ENCODE assay signal across 9 mouse cellular contexts in genomic region chr10:116771215-116771935, GRCm38 (mm10).
DNase-seq lines count a peak whose midpoint lies in the region; ATAC-seq lines count a peak whose summit lies in the region.
"Had no signal": no experiment of that assay in that cellular context is flagged by ENCODE, and none has a peak within 500 bp of the region (broad histone marks: within the 10 kb centered on the region; RNA-seq: fewer than 3 reads in every experiment).

No protein-coding gene starts in this region.

- DNase-seq in adrenal gland, adult 8-10 months, result peak; percentile 21
- DNase-seq in heart, postnatal 10 days, result peak; percentile 81 to 83
- DNase-seq in left cerebral cortex, postnatal 36 days (ENCODE audit: low spot score in 2 of 2), result no peak
- no peak for DNase-seq in urinary bladder, adult 2 months (ENCODE audit: low spot score)

- WGBS in forebrain, embryonic 16.5 days, result 75% methylated on average over 21 of the region's 21 CpGs
- WGBS in forebrain, embryonic 15.5 days, result 77% methylated on average over 21 of the region's 21 CpGs
- WGBS in lung, embryonic 15.5 days, result 42% methylated on average over 21 of the region's 21 CpGs

- H3K27ac ChIP-seq in forebrain, embryonic 16.5 days (ENCODE audit: low read length), result no peak overlapping the region
- H3K27ac ChIP-seq in forebrain, embryonic 15.5 days (replicated peaks), result no peak overlapping the region
- H3K27ac ChIP-seq in lung, embryonic 15.5 days, result 0 out of 2 replicates have a peak overlapping the region, but pooled peaks have one; percentile 3
- H3K27ac ChIP-seq: midbrain, embryonic 12.5 days had no signal

- H3K4me2 ChIP-seq in forebrain, embryonic 16.5 days (ENCODE audit: low read length), result no peak overlapping the region
- no peak overlapping the region for H3K4me2 ChIP-seq in forebrain, embryonic 15.5 days (replicated peaks)
- H3K4me2 ChIP-seq in lung, embryonic 15.5 days, result peak overlapping the region; percentile 38; the same call in 1 of the 2 replicates
- H3K4me2 ChIP-seq: midbrain, embryonic 12.5 days had no signal

- H3K4me3 ChIP-seq in forebrain, embryonic 16.5 days (replicated peaks; ENCODE audit: low read length), result no peak overlapping the region
- H3K4me3 ChIP-seq in forebrain, embryonic 15.5 days, result no peak overlapping the region
- no peak overlapping the region for H3K4me3 ChIP-seq in lung, embryonic 15.5 days
- H3K4me3 ChIP-seq: midbrain, embryonic 12.5 days had no signal

- H3K4me1 ChIP-seq in forebrain, embryonic 16.5 days (replicated peaks; ENCODE audit: control insufficient read depth, insufficient read depth, low read length), result peaks cover 6% of the 10 kb centered on the region; the same call in 1 of the 2 replicates
- H3K4me1 ChIP-seq in forebrain, embryonic 15.5 days, result peaks cover 12% of the 10 kb centered on the region
- peaks cover 25% of the 10 kb centered on the region for H3K4me1 ChIP-seq in lung, embryonic 15.5 days

- no peaks in the 10 kb centered on the region for H3K36me3 ChIP-seq in forebrain, embryonic 16.5 days (ENCODE audit: control insufficient read depth, insufficient read depth)
- H3K36me3 ChIP-seq in forebrain, embryonic 15.5 days, result no peaks in the 10 kb centered on the region
- no peaks in the 10 kb centered on the region for H3K36me3 ChIP-seq in lung, embryonic 15.5 days
- H3K36me3 ChIP-seq: midbrain, embryonic 12.5 days had no signal

- H3K9ac ChIP-seq in forebrain, embryonic 16.5 days (replicated peaks; ENCODE audit: low read depth, low read length), result no peak overlapping the region
- H3K9ac ChIP-seq in forebrain, embryonic 15.5 days (replicated peaks), result no peak overlapping the region
- H3K9ac ChIP-seq in lung, embryonic 15.5 days, result no peak overlapping the region
- H3K9ac ChIP-seq: midbrain, embryonic 12.5 days had no signal

- intact Hi-C loops in heart, postnatal 10 days (cut with DNase I), result loop anchor here (1.0 to 5.0 kb wide), 2 partner anchors 20 to 189 kb away; partner anchors contain the start of gene Cnot2
- intact Hi-C loops in left cerebral cortex, postnatal 36 days (cut with DNase I), result no loop called here

- H3K27me3 ChIP-seq in forebrain, embryonic 16.5 days (replicated peaks; ENCODE audit: control insufficient read depth, insufficient read depth, low read length), result no peaks in the 10 kb centered on the region
- H3K27me3 ChIP-seq in forebrain, embryonic 15.5 days, result no peaks in the 10 kb centered on the region
- H3K27me3 ChIP-seq in lung, embryonic 15.5 days, result no peaks in the 10 kb centered on the region
- H3K27me3 ChIP-seq: midbrain, embryonic 12.5 days had no signal

- 0 out of 2 replicates have a peak, but pooled peaks have one; percentile 22 for ATAC-seq in forebrain, embryonic 16.5 days
- no peak for ATAC-seq in forebrain, embryonic 15.5 days (replicated peaks)
- 0 out of 2 replicates have a peak, but pooled peaks have one; percentile 43 for ATAC-seq in lung, embryonic 15.5 days (ENCODE audit: borderline replicate concordance, extremely low read depth, low FRiP score, low TSS enrichment)
- no peak for ATAC-seq in frontal cortex, adult (ENCODE audit: low TSS enrichment)

- H3K9me3 ChIP-seq in forebrain, embryonic 16.5 days (ENCODE audit: control insufficient read depth, low read length), result no peaks in the 10 kb centered on the region
- H3K9me3 ChIP-seq in forebrain, embryonic 15.5 days, result no peaks in the 10 kb centered on the region
- H3K9me3 ChIP-seq in lung, embryonic 15.5 days, result no peaks in the 10 kb centered on the region
- H3K9me3 ChIP-seq: midbrain, embryonic 12.5 days had no signal

Comparison
In these comparisons a context has a peak if more than half of its experiments do, and no peak if none do; other contexts are left out.
1. ATAC-seq: peak in forebrain, embryonic 16.5 days (single experiment) and lung, embryonic 15.5 days (single experiment); none in forebrain, embryonic 15.5 days (single experiment) and frontal cortex, adult (single experiment).
2. DNase-seq: peak in adrenal gland, adult 8-10 months (single experiment) and heart, postnatal 10 days (2 of 2); none in left cerebral cortex, postnatal 36 days (0 of 2) and urinary bladder, adult 2 months (single experiment).